Mouse (Mus musculus): ENCODE data around the gene Gid4.
A peak's percentile ranks its signal among the peaks of the same experiment; 100 is the strongest.

Gid4 gene

DNA sequence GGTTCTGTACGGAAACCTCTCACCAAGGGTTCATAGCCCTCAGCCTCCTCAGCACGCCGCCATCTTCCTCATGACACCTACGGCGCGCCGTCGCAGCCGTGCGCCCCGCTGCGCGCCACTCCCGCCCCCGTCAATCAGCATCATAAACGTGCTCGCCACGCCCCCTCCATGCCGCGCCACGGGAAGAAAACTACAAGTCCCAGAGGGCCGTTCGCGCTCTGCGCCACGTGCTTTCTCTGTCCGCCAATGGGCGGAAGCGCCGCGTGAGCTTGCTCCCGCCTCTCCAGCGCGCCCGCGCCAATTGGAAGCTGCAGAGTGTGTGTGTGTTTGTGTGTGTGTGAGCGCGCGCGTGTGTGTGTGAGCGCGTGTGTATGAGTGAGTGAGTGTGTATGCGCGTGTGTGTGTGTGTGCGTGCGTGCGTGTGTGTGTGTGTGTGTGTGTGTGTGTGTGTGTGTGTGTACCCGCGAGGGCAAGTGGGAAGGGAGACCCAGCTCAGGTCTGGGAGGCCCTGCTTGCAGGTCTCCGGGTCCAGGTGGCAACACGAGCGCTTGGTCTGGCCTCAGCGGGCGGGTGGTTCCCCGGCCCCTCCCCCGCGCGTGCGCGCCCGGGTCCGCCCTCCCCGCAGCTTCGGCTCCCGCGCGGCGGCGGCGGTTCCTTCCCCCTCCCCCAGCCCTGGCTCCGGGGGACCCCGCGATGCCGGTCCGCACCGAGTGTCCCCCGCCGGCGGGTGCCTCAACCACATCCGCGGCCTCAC lies at the start of gene Gid4:
Gid4 (plus strand) TSS at position 183 of the 754 bp plus-strand sequence.
- peak; percentile 99 for DNase-seq (ENCODE audit: low spot score)

DNA sequence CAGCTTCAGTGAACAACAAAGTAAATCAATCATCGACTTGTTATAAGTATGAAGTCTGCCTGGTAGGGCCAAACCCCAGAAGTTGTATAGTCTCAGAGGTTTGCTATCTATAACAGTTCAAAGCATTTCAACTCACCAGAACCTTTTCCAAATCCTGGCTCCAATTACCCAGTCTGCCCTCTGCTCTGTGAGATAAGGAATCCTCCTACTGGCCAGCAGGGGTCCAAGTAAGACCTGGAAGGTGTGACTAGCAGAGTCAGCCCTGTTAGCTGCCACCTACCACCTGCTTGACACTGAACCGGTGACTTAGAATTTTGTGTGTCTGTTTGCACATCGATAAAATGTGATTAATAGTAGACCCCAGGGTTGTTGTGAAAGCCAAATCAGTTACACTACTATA lies 49.7 kb upstream of the Gid4 start:
- no peak for DNase-seq (ENCODE audit: low spot score)

DNA sequence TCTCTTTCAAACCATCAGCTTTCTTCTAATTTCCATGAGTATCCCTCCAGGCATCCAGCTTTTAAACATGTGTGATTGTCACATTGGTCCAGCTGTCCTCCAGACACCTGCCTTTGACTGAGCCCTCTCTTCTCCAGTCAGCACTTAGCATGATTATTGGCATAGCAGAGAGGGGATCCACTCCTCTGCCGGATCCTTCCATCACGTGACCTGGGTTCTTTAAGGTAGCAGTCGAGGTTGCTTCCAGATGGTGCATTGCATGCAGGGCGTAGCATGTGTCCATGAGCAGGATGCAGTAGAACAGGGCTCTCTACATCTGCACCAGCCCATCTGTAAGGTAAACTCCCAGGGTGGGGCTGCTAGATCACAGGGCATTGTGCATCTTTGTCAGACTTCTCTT lies 48.0 kb upstream of the Gid4 start:
- no peak for DNase-seq (ENCODE audit: low spot score)

DNA sequence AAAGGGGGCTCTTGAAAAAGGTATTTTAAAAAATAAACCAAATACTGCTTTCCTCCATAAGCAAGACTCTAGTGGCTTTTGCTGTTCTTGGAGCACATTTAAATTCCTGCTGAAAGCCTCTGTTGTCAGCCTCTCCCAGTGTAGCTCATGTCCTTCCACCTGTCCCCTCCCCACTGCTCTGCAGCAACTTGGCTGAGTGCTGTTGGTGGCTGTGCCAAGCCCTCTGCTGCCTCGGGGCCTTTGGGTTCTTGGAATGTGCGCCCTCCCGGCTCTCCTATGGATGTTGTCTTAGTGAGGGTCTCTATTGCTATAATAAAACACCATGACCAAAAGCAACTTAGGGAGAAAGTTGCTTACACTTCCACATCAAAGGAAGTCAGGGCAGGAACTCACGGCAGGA lies 47.5 kb upstream of the Gid4 start:
- no peak for DNase-seq (ENCODE audit: low spot score)

DNA sequence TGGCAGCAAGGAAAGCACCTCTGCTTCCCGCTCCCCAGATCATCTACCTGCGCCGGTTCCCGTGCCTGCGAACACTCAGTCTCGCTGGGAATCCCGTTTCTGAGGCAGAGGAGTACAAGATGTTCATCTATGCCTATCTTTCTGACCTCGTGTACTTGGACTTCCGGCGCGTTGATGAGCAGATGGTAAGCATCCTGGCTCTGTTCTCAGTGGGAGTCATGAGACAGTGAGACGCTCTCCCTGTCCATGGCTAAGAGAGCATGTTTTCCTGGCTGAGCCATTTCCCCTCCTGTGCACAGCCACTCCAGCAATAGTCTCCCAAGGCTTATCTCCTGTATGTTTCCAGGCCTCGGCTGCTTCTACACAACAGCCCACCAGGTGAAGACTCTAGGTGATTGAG lies 46.5 kb upstream of the Gid4 start:
- no peak for DNase-seq (ENCODE audit: low spot score)

DNA sequence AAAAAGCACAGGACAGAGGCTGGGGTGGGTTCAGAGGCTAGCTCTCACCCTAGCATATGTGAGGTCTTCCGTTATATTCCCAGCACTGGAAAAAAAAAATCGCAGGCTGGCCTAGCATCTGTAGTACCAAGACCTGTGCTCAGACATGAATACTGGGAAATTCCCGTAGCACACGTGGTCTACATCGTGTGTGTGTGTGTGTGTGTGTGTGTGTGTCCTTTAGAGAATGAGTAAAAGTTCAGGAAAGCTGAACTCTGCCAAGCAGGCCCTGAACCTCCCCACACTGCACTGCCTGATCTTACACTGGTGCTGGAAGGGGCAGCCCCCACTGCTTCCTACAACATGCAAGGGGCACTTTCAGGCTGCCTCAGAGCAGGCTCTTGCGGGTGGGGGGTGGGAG lies 42.5 kb upstream of the Gid4 start:
- DNase-seq (ENCODE audit: low spot score), result no peak

DNA sequence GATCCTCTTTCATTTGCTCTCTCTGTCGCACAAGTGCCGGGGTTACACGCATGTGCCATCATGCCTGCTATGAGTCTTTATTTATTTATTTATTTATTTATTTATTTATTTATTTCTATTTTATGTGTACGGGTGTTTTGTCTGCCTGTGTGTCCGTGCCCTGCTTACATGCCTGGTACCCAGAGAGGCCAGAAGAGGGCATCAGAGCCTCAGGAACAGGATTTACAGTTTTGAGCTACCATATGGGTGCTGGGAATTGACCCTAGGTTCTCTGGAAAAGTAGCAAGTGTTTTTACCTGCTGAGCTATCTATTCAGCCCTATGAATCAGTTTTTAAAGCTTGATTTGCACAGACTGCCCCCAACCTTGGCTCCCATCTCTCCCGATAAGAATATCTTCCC lies 33.4 kb upstream of the Gid4 start:
- DNase-seq (ENCODE audit: low spot score), result no peak

DNA sequence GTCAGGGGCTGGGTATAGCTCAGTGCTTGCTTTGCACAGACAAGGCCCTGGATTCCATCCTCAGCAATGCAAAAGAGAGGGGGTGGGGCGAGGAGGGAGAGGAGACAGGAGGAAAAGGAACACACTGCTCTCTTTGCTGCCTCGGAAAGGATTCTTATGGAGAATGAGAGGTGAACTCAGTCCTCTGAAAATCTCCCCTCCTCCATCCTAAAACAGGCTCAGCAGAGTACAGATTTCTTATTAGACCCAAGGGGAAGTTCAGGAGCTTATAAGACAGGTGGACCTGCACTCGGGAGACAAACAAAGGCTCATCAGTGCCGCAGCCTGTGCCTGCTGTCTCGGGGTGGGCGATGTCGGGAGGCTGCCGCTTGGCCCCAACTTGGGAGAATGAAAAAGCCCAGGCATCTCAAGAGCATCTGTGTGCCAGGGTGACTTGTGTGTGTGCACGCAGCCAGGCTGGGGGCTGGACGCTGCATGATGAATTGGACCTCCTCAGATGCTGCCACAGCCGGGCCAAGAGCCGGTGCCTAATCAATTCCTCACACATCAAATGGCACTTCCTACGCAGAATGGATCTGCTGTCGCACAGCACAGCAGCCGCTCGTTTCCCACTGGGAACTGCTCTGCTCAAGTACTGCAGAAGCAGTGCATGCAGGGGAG lies 32.1 kb upstream of the Gid4 start:
- peak; percentile 24 for DNase-seq (ENCODE audit: low spot score)

DNA sequence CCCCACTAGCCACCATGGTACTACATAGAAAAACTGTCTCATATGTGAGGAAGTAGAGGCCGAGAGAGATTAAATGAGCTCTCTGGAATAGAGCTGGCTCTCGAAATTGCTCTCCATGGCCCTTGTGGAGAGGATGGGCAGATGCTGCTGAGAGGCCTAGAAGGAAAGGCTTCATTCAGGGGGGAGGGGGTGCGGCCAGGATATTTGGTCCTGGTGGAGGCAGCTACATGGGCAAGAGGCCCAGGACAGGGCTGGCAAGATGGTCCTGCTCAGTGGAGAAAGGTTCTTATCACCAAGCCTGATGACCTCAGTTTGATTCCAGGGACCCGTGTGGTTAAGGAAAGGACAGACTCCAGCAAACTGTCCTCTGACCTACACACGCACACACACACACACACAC lies 31.0 kb upstream of the Gid4 start:
- DNase-seq (ENCODE audit: low spot score), result no peak

DNA sequence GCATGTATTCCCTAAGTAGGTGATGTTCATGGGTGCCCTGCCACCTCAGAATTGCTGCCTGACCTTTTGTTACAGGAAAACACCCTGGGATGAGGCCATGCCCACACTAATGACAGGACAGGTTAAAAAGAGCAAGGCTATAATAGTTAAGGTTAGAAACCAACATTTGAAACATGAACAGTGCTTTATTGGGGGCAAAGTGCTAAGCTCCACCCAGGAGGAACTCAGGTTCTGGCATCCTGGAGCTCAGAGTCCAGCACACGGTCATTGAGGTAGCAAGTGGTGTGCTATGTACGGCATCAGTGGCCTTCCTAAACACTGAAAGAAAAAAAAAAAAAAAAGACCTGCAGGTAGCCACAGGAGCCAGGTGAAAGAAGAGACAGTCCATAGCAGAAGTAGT lies 29.0 kb upstream of the Gid4 start:
- no peak for DNase-seq (ENCODE audit: low spot score)

DNA sequence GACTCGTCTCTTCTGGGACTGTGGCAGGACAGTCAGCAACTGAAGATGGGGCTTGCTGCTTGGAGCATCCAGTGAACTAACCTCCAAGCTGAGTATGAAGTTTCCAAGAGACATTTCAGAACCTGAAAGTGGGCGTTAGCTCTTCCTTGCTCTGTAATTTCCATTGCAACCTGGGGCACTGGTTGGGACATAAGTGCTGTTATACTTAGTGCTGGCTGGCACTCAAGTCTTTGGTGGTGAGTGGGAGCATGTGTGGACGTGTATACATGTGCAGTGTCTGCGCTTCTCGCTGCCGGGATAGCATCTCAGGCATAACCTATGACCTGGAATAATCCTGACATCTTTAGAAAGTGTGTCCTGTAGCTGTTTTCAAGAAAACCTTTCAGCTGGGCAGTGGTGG lies 25.6 kb upstream of the Gid4 start:
- no peak for DNase-seq (ENCODE audit: low spot score)

DNA sequence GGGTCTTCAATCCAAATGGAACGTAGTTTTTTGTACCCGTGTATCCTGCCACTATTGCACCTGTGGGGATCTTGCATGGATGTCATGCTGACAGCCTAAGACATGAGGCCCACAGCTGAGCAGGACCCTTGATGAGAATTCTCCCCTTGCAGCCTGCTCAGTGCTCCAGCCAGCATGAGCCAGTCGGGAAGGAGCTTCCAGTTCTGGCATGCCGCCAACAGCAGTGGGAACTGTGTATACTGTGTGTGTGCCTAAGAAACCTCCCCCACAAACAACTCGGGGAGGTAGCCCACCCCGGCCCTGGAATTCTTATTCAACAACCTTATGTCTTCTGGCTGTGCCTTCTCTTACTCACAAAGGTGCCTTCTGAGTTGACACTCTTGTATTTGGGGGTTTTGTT lies 20.4 kb upstream of the Gid4 start:
- DNase-seq (ENCODE audit: low spot score), result no peak

DNA sequence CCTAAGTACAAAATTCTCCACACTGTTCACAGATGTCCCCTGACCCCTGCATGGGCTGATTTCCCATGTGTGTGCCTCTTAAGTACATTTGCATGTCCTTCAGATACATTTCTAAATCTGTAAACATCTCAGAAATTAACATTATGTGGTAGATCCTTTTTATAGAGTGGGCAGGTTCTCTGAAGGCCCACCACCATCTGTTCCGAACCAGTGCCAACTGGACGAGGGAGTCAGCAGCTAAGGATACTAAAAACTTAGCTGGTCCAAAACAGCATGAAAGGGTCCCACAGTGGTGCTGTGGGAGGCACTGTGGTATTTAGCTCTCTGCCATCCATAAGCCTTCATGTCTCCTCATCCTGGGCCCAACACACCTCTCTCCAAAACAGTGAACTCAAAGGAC lies 19.8 kb upstream of the Gid4 start:
- no peak for DNase-seq (ENCODE audit: low spot score)

DNA sequence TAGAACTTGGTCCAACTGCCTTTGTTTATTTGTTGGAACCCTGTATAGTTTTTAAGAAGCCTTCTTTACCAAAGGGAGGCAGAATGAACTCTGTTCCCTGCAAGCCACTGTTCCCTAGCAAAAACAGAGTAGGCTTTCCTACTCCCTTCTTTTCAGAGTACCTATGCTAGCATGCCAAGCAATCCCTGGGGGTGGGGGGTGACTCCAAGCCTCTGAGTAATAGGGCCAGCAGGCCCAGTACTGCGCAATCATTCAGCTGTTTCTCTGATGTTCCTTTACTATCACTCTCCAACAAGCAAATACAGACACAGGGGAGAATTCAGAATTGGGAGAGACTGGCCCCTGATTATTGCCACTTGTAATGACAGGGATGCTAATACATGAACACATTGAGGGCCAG lies 10.3 kb upstream of the Gid4 start:
- DNase-seq (ENCODE audit: low spot score), result no peak

DNA sequence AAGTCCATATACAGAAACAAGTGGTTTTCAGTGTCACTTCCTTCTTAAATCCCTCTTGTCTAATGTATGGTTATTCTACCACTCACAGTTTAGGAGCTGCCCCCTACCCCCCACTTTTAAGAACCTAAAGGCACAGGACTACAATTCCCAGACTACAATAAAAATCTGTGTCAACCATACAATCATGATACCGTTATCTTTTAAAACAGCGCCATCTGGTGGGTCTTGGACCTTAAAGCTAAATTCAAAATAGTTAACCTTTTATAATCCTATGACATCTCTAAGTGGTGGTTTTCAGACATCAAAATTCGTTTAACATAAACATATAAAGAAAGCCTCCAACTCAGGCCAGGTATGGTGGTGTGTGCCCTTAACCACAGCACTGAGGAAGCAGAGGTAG lies 4.8 kb upstream of the Gid4 start:
- DNase-seq (ENCODE audit: low spot score), result no peak

DNA sequence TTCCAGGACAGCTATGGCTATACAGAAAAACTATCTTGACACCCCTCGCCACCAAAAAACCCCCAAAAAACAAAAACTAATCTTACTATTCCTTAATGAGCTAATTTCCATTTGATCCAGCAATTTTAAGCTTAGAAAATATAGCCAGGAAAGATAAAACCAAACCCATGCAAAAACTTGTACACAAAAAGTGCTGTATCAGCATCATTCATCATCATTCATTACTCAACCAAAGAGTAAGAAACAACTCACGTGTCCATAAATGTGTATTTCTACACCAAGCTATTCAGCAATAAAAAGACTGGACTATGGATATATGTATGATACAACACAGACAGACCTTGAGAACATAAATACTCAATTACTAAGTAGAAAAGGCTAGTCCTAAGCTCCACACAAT lies 4.0 kb upstream of the Gid4 start:
- DNase-seq (ENCODE audit: low spot score), result no peak

DNA sequence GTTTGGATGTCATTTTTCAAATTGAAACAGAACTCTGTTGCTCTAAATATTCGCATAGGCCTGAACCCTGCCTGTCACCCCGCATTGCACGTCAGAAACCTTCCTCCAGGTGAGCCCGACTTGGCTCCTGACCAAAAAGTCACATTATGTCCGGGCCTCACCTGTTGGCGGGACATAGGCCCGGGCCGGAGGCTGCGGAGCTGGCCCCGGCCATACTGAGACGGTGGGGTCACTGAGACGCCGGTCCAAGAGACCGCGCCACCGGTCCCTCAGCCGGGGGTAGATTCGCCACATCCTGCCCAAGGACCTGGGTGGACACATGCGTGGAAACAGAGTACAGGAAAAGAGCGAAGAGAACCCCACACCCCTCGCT lies 369 bp upstream of the Gid4 start:
- DNase-seq (ENCODE audit: low spot score), result no peak

DNA sequence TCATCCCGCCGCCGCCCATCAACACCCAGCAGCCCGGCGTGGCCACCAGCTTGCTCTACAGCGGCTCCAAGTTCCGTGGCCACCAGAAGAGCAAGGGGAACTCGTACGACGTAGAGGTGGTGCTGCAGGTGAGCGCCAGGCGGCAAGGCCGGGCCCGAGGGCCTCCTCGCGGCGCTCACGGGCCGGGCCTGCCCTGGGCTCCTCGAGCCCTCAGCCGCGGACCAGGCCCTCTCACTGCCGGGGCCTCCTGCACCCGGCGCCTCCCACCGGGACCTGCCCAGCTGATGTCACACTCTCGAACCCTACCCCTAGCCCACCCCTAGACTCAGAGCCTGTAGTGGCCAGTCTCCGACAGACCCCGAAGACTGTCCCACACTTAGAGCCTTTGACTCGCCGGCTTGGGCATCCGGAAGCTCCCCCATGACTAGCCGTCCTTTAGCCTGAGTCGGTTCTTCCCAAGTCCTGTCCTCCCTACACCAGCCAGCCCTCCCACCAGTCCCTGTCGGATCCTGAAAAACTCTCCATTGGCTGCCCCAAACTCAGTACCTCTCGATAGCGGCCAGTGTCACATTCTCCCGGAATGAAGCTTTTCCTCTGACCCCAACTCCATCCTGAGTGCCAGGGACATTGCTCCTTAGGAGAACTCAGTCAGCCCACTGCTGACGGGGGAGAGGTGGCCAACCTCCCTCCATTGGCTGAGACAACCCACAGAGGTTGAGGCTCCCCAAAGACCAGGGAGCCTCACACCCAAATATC lies 950 bp downstream of the Gid4 start, which contains the start of gene Atpaf2:
Atpaf2 (minus strand) TSS at position 741 of the 756 bp plus-strand sequence.
- DNase-seq (ENCODE audit: low spot score), result no peak

DNA sequence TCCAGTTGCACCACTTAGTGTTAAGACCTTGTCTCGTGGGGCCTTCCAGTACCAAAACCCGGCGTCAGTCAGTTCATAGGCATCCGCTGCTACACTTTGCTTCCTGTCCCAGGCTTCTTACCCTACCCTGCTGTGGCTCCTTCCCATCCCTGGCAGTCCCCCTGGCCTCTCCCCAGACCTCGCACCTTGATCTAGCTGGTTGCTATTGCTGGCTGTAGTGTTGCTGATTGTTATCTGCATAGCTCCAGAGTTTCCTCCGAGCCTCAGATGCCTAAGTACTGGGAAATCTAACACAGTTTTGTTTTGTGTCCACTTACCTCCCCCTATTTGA lies 1.5 kb downstream of the Gid4 start:
- DNase-seq (ENCODE audit: low spot score), result peak; percentile 24

DNA sequence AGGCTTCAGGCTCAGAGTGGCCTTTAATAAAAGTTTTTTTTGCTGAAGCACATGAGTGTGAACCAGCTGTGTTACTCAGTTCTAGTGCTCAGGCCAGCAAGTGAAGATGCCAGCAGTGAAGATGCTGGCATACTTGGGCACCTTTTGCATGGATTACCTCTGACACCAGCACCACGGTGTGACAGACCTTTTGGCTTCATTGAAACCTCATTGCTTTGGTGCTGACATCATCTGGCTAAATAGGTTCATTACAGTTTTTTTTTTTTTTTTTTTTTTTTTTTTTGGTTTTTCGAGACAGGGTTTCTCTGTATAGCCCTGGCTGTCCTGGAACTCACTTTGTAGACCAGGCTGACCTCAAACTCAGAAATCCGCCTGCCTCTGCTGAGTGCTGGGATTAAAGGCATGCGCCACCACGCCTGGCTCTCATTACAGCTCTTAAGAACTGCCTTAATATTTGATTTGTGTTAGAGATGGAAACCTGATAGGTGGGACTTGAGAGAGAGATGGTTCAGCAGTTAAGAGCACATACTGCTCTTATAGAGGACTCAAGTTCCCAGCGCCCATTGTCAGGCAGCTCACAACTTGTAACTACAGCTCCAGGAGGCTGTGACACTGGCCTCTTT lies 5.2 kb downstream of the Gid4 start:
- no peak for DNase-seq (ENCODE audit: low spot score)

DNA sequence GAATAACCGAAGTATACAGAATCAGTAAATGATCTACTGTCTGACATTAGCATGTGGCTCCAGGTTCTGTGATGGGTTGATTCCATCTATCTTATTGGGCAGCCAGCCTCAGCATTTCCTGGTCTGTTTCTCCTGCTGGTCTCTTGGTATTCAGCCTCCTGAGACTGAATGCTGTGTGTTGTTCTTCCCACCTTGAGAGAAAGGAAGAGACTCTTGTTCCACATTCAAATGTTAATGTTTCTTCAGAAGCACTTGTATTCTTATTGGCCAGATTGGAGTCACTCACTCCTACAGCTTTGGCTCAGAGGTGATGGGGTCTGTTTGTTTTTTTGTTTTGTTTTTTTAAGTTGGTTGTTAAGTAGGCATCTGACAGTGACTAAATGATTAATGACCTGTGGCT lies 6.1 kb downstream of the Gid4 start:
- no peak for DNase-seq (ENCODE audit: low spot score)

DNA sequence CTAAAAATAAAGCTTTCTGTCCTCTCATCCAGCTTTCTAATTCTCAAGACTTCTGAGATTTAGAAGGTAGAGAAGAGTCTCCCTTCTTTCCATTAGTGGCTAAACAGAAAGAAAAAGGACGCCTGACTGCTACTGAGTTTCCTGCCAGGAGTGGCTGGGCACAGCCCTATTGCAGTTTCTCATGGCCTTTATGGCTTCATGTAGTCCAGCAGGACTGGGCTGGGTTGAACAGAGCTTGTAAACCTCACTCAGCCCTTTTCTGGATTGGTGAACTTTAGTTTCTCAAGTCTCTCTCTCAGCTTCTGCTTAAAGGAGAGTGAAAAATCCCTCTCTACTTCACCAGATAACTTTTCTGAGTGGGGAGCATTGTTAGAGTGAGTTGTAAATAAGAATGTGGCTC lies 9.5 kb downstream of the Gid4 start:
- no peak for DNase-seq (ENCODE audit: low spot score)

DNA sequence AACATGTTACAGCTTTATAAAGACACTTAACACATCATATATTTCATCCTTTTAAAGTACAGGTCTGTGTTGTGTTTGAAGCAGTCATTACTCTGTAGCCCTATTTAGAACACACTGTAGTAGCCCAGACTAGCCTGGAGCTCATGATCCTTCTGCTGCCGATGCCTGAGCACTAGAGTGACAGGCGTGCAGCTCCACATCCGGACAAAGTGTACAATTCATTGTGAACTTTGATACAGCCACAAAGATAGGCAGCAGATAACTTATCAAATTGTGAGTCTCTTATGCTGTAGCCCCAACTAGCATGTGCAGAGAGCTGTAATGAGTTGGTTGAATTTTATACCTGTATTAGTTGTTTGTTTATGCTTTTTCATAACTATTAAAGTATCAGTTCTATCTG lies 10.7 kb downstream of the Gid4 start:
- DNase-seq (ENCODE audit: low spot score), result no peak

Data from testis, postnatal 14 days (tissue).